Mouse (Mus musculus) hematopoietic stem cell, adult 5-6 weeks (primary cell): Measurements from ENCODE around the gene R3hcc1l. TPM values are rescaled to one million over a fixed set of nuclear protein-coding genes. Genes with fewer than 3 reads are reported as not detected.

Source experiments
- ATAC-seq, 2 experiments: fragments of 125-278 bp in 1 of 2; replicated peaks in 1 of 2; 2 replicates each; pipeline ENCODE4 v1.8.0; 2016 to 2017; ENCODE audit warnings: inconsistent platforms in 2 of 2, mild to moderate bottlenecking in 2 of 2, moderate number of reproducible peaks in 2 of 2, low read depth in 1 of 2, moderate TSS enrichment in 1 of 2; ENCODE audit not compliant: low FRiP score in 2 of 2, poor library complexity in 2 of 2, severe bottlenecking in 2 of 2, insufficient read depth in 1 of 2, low TSS enrichment in 1 of 2
- total RNA-seq: library from RNA; stranded (forward); fragments of 172-1452, 232-1000 nt; gene quantifications from 2 replicates; pipeline ENCODE4 v1.2.3, GENCODE M21; 2017

R3hcc1l gene
- total RNA-seq, 1 experiment from 2014 or later, result 31.1 TPM

- no peak for ATAC-seq
These were observed 95.2 kb downstream of the R3hcc1l start for GRCm38 (mm10) chr19:42613647-42614225.

- no peak for ATAC-seq
These were observed 109.5 kb downstream of the R3hcc1l start for GRCm38 (mm10) chr19:42628068-42628467.

DNA sequence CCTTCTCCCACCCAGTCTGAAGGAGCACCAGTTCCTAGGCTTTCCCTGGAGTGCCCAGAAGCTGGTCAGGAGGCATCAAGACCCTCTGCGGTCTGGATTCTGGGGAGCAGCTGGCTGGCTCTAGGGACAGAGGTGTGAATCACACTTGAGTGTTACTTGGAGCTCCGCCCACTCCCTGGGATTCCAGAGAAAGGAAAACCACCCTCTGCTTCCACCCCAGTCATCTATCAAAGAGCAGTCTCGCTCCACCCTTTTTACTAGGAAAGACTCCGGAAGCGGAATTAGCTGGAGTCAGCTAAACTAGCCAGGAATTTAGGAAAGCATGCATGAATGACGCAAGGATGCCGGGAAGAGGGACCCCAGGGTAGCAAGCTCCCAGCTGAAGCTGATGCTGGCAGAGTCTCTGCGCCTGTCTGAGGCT lies 113.0 kb downstream of the R3hcc1l start:
- ATAC-seq, result no peak

DNA sequence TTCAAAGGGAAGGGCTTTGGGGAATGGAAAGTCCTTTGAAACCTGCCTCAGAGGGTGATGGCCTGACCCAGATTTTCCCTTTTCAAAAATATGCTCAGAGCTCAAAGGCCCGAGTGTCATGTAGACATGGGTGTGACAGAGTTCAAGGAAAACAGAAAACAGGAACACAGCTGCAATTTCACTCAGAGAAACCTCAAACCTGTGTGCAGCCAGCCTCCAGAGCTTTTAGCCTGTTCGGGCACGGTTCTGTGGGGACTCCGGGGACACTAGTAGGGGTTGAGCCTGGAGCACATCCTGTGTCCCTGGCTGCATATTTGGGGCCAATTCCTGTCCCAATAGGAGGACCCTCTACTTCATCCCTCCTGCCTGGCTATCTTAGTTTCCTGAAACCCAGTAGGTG lies 113.7 kb downstream of the R3hcc1l start:
- ATAC-seq, result no peak

DNA sequence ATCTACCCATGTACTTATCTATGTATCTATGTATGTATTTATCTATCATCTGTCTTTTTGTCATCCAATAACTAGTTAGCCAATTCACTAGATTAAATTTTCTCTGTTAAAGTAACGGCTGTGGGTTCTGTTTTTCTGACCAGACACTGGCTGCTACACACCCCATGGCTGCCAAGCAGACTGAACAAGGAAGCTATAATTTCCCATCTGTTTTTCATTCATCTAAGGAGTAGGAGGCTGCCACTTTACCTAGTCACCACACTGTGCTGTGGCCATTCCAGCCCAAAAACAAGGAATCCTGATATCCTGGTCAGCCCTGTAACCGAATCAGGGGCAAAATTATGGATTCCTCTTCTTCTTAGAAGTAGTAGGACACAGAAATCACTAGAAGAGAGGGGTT lies 115.1 kb downstream of the R3hcc1l start:
- no peak for ATAC-seq

- 0 out of 4 replicates have a peak, but pooled peaks of 1 of the 2 experiments have one; percentile 27 for ATAC-seq
These were observed 118.1 kb downstream of the R3hcc1l start for GRCm38 (mm10) chr19:42636631-42637030.

DNA sequence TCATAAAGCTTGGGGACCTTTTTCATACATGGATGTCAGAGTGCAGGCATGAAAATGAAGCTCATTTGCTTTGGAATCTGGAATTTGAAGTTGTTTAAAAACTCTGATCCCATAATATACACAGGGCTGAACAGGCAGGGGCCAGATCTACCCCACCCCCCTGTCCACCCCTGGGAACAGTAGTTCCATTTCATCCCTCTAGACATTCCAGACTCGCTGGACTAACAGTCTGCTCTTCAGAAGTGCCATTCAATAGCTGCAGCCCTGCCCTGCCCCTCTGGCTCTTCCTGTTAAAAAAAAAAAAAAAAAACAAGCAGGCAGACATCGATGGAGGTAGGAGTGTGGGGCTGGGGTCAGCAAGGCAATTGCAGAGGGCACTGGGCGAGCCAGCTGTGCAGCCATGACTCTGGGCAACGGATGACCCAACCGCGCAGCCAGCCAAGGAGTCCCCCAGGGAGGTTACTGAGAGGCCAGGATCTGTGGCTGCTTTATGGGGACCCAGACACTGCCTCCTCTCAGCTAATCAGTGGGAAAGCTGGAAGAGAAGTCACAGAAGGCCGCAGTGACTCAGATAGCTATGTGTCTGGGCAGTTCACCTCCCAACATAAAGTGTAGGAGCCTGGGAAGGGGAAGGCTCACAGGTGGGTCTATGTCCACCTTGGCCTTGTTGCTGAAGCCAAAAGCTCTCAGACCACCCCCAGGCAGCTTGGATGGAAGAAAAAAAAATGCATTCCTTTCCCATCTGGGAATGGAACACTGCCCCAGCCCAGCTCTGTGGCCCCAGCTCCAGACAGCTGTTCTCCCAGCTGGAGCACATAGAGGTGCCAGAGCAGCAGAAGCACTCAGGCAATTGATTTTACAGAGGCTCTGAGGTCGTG lies 120.3 kb downstream of the R3hcc1l start:
- ATAC-seq, result no peak

DNA sequence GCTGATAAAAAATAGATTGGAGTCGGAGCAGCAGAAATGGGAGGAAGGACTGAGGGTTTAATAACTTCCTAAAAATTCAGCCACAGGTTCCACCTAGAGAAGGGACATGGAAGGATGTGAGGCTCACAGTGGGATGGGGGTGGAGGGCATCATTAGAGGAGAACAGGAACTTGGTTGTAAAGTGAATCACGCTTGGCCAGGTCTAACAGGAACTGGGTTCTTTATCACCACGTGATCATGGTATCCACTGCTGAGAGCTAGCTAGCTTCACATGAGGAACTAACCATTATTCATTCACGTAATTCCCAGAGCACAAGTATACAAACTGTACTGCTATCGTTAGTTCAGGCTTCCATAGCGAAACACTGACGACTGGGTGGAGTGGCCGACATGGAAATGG lies 121.0 kb downstream of the R3hcc1l start:
- ATAC-seq, result peak; percentile 74 to 78

DNA sequence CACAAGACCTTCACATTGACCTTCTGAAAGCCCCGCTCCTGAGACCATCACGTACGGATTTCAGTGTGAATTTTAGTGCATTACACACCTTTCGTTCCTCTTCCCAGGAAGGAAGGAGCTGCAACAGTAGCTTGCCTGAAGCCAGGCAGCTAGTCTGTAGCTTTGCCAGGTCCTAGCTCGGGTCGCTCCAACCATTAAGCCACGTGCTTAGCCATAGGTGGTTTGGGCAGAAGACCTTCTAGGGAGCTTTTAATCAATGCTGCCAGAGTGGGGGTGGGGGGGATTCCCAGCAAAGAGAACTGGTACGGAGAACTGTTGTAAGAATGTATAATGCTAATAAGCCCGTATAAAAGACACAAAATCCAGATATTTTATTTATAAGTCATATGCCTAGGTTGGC lies 121.7 kb downstream of the R3hcc1l start:
- no peak for ATAC-seq

Other genes with a start within 250 kb of the R3hcc1l start
- gene Crtac1, start 87.0 kb upstream of the R3hcc1l start, total RNA-seq, result 0.10 TPM in 1 of 2 replicates, not detected in the other
- gene Loxl4, start 94.1 kb downstream of the R3hcc1l start, total RNA-seq, result not detected in 2 replicates
- 0.69 TPM in 1 of 2 replicates, not detected in the other for gene Pyroxd2, start 234.0 kb downstream of the R3hcc1l start, total RNA-seq